Mouse (Mus musculus) forebrain, embryonic 10.5 days (tissue): Measurements from ENCODE around the gene Slc51a. TPM values are rescaled to one million over a fixed set of nuclear protein-coding genes. Genes with fewer than 3 reads are reported as not detected.

Source experiments
- DNase-seq: peaks from one replicate; pipeline ENCODE4 v3.0.0-alpha.2; 2017; ENCODE audit warnings: low spot score; ENCODE audit errors: extremely low spot score
- H3K27ac ChIP-seq: fragments of 300-500 bp; sonication (generic); 2 replicates; pipeline ENCODE4 v1.5.1; 2016; ENCODE audit warnings: mild to moderate bottlenecking
- H3K27me3 ChIP-seq: fragments of 300-500 bp; sonication (generic); 2 replicates; pipeline ENCODE4 v1.6.1; 2016; ENCODE audit warnings: mild to moderate bottlenecking; ENCODE audit not compliant: poor library complexity, severe bottlenecking
- H3K36me3 ChIP-seq: fragments of 300-500 bp; sonication (generic); replicated peaks from 2 replicates; pipeline ENCODE4 v1.6.1; 2016; ENCODE audit warnings: mild to moderate bottlenecking, moderate library complexity
- H3K4me1 ChIP-seq: fragments of 300-500 bp; sonication (generic); 2 replicates; pipeline ENCODE4 v1.6.1; 2016
- H3K4me3 ChIP-seq: fragments of 300-500 bp; sonication (generic); 2 replicates; pipeline ENCODE4 v1.5.1; 2016; ENCODE audit warnings: mild to moderate bottlenecking, moderate library complexity
- H3K9me3 ChIP-seq: fragments of 300-500 bp; sonication (generic); 2 replicates; pipeline ENCODE4 v1.6.1; 2016; ENCODE audit warnings: mild to moderate bottlenecking, moderate library complexity
- WGBS: fragments of 180-500 bp; shearing (Covaris S2); methylation state at CpG from one replicate; pipeline ENCODE4 v1.1.7; 2016; 5-methylcytosine and 5-hydroxymethylcytosine counted together
- polyA plus RNA-seq: library from polyadenylated mRNA; unstranded; fragments of >200 nt; fragmentation: Nextera tagmentation; extraction: Ambion mirVana; gene quantifications from 2 replicates; pipeline ENCODE4 v1.2.1, GENCODE M21; 2016

The Slc51a gene
- 0.28 and 0.37 TPM in 2 replicates for polyA plus RNA-seq

GRCm38 (mm10) chr16:32487234-32488111 lies at the start of gene Slc51a:
TSS of gene Slc51a (minus strand) at chr16:32487879.
- no peaks in the 10 kb centered on the region for H3K9me3 ChIP-seq
- H3K36me3 ChIP-seq, result no peaks in the 10 kb centered on the region
- no peaks in the 10 kb centered on the region for H3K27me3 ChIP-seq
- H3K4me1 ChIP-seq, result peaks cover 21% of the 10 kb centered on the region
- H3K4me3 ChIP-seq, result no peak within 1 kb of the TSS
- 69% methylated on average over 15 of the region's 15 CpGs for WGBS
- no peak for DNase-seq
- no peak within 1 kb of the TSS for H3K27ac ChIP-seq

- Histone ChIP-seq H3K4me1 (peaks cover 63% of the 10 kb centered on the region), H3K4me3 (no peak overlapping the region), H3K9me3 (no peaks in the 10 kb centered on the region), H3K27ac (peak overlapping the region; percentile 54; the same call in 1 of the 2 replicates), H3K36me3 (no peaks in the 10 kb centered on the region), H3K27me3 (0 out of 2 replicates have a peak, but pooled peaks cover 4% of the 10 kb centered on the region)
- 38% methylated on average over 5 of the region's 5 CpGs for WGBS
- no peak for DNase-seq
Measured at GRCm38 (mm10) chr16:32535157-32535751, 47.6 kb upstream of the Slc51a start.

- 60% methylated on average over 18 of the region's 18 CpGs for WGBS
- H3K4me3 ChIP-seq, result no peak overlapping the region
- H3K4me1 ChIP-seq, result peaks cover 43% of the 10 kb centered on the region
- DNase-seq, result no peak
- no peaks in the 10 kb centered on the region for H3K36me3 ChIP-seq
- no peaks in the 10 kb centered on the region for H3K9me3 ChIP-seq
- H3K27me3 ChIP-seq, result peaks cover 4% of the 10 kb centered on the region; the same call in 1 of the 2 replicates
- H3K27ac ChIP-seq, result peak overlapping the region; percentile 77
Measured at GRCm38 (mm10) chr16:32532878-32533826, 45.5 kb upstream of the Slc51a start.

GRCm38 (mm10) chr16:32526906-32527305 lies 39.2 kb upstream of the Slc51a start:
- no peak overlapping the region; the same call in 1 of the 2 replicates for H3K27ac ChIP-seq
- DNase-seq, result no peak
- H3K27me3 ChIP-seq, result no peaks in the 10 kb centered on the region; the same call in 1 of the 2 replicates
- H3K4me1 ChIP-seq, result peaks cover 10% of the 10 kb centered on the region; the same call in 1 of the 2 replicates
- no peaks in the 10 kb centered on the region for H3K36me3 ChIP-seq
- H3K9me3 ChIP-seq, result no peaks in the 10 kb centered on the region
- WGBS, result 74% methylated on average over 7 of the region's 7 CpGs
- H3K4me3 ChIP-seq, result no peak overlapping the region

- no peaks in the 10 kb centered on the region for H3K27me3 ChIP-seq
- H3K4me1 ChIP-seq, result peaks cover 24% of the 10 kb centered on the region
- no peaks in the 10 kb centered on the region for H3K36me3 ChIP-seq
- DNase-seq, result no peak
- 83% methylated on average over 5 of the region's 5 CpGs for WGBS
- H3K9me3 ChIP-seq, result no peaks in the 10 kb centered on the region
- peak overlapping the region; percentile 46; the same call in 1 of the 2 replicates for H3K27ac ChIP-seq
- H3K4me3 ChIP-seq, result no peak overlapping the region
Measured at GRCm38 (mm10) chr16:32524244-32524615, 36.6 kb upstream of the Slc51a start.

GRCm38 (mm10) chr16:32523462-32524243 lies 36.0 kb upstream of the Slc51a start:
- 82% methylated on average over 8 of the region's 8 CpGs for WGBS
- H3K4me3 ChIP-seq, result no peak overlapping the region
- H3K36me3 ChIP-seq, result no peaks in the 10 kb centered on the region
- H3K4me1 ChIP-seq, result peaks cover 24% of the 10 kb centered on the region
- no peaks in the 10 kb centered on the region for H3K27me3 ChIP-seq
- H3K9me3 ChIP-seq, result no peaks in the 10 kb centered on the region
- H3K27ac ChIP-seq, result peak overlapping the region; percentile 46; the same call in 1 of the 2 replicates
- DNase-seq, result no peak

- Histone ChIP-seq H3K27me3 (no peaks in the 10 kb centered on the region), H3K4me3 (no peak overlapping the region), H3K4me1 (peaks cover 24% of the 10 kb centered on the region), H3K9me3 (no peaks in the 10 kb centered on the region), H3K27ac (no peak overlapping the region), H3K36me3 (no peaks in the 10 kb centered on the region)
- no peak for DNase-seq
- WGBS, result 90% methylated on average over 6 of the region's 6 CpGs
Measured at GRCm38 (mm10) chr16:32522578-32523194, 35.0 kb upstream of the Slc51a start.

GRCm38 (mm10) chr16:32520372-32520748 lies 32.7 kb upstream of the Slc51a start:
- 63% methylated on average over 9 of the region's 9 CpGs for WGBS
- DNase-seq, result no peak
- Histone ChIP-seq H3K4me3 (no peak overlapping the region), H3K4me1 (peaks cover 43% of the 10 kb centered on the region), H3K27me3 (no peaks in the 10 kb centered on the region), H3K36me3 (no peaks in the 10 kb centered on the region), H3K9me3 (no peaks in the 10 kb centered on the region), H3K27ac (peak overlapping the region; percentile 69)

GRCm38 (mm10) chr16:32519656-32520371 lies 32.1 kb upstream of the Slc51a start:
- no peaks in the 10 kb centered on the region for H3K36me3 ChIP-seq
- no peak for DNase-seq
- no peaks in the 10 kb centered on the region for H3K9me3 ChIP-seq
- WGBS, result 88% methylated on average over 15 of the region's 15 CpGs
- H3K27ac ChIP-seq, result peak overlapping the region; percentile 69
- no peak overlapping the region for H3K4me3 ChIP-seq
- peaks cover 47% of the 10 kb centered on the region for H3K4me1 ChIP-seq
- H3K27me3 ChIP-seq, result no peaks in the 10 kb centered on the region

- Histone ChIP-seq H3K4me1 (peaks cover 41% of the 10 kb centered on the region), H3K9me3 (no peaks in the 10 kb centered on the region), H3K27ac (peak overlapping the region; percentile 32), H3K36me3 (no peaks in the 10 kb centered on the region), H3K27me3 (no peaks in the 10 kb centered on the region), H3K4me3 (no peak overlapping the region)
- WGBS, result 84% methylated on average over 12 of the region's 12 CpGs
- no peak for DNase-seq
Measured at GRCm38 (mm10) chr16:32517785-32518481, 30.3 kb upstream of the Slc51a start.
